Mouse (Mus musculus) C2C12 (cell line): Measurements from ENCODE around the gene Gimap7. TPM values are rescaled to one million over a fixed set of nuclear protein-coding genes. Genes with fewer than 3 reads are reported as not detected.

Experiments
- H3K27me3 ChIP-seq: one replicate; pipeline ENCODE4 v1.6.1; 2011; ENCODE audit not compliant: control insufficient read depth, insufficient read depth, insufficient read length
- H3K36me3 ChIP-seq: one replicate; pipeline ENCODE4 v1.6.1; 2011; ENCODE audit not compliant: control insufficient read depth, insufficient read depth
- H3K4me3 ChIP-seq: one replicate; pipeline ENCODE4 v1.5.1; 2011; ENCODE audit warnings: mild to moderate bottlenecking, control low read depth; ENCODE audit not compliant: poor library complexity, insufficient read depth, severe bottlenecking
- H3K79me2 ChIP-seq: one replicate; pipeline ENCODE4 v1.6.1; 2011; ENCODE audit not compliant: control insufficient read depth, insufficient read depth
- H3K79me3 ChIP-seq: one replicate; pipeline ENCODE4 v1.6.1; 2011; ENCODE audit warnings: low read depth, control low read depth
- H3ac ChIP-seq: one replicate; pipeline ENCODE3; 2011; ENCODE audit warnings: low read depth; ENCODE audit not compliant: control insufficient read depth, insufficient read length
- CEBPB ChIP-seq: IDR thresholded peaks from one replicate; pipeline ENCODE4 v1.6.1; 2011; ENCODE audit warnings: low read depth, mild to moderate bottlenecking, control low read depth, moderate library complexity
- CTCF ChIP-seq: IDR thresholded peaks from one replicate; pipeline ENCODE4 v1.5.1; 2011; ENCODE audit not compliant: control insufficient read depth, insufficient read depth, insufficient read length
- FOSL1 ChIP-seq: IDR thresholded peaks from one replicate; pipeline ENCODE4 v1.8.0; 2011; ENCODE audit warnings: mild to moderate bottlenecking, low read length; ENCODE audit not compliant: poor library complexity, insufficient read depth, severe bottlenecking
- MAX ChIP-seq: IDR thresholded peaks from one replicate; pipeline ENCODE4 v1.6.1; 2011; ENCODE audit warnings: mild to moderate bottlenecking, control low read depth
- MYOD1 ChIP-seq: IDR thresholded peaks from one replicate; pipeline ENCODE4 v1.6.1; 2011; ENCODE audit warnings: low read depth; ENCODE audit not compliant: control insufficient read depth, insufficient read length
- MYOG ChIP-seq: IDR thresholded peaks from one replicate; pipeline ENCODE4 v1.6.1; 2011; ENCODE audit not compliant: control insufficient read depth, insufficient read length; ENCODE audit errors: extremely low read depth
- USF1 ChIP-seq: IDR thresholded peaks from one replicate; pipeline ENCODE4 v1.6.1; 2011; ENCODE audit warnings: low read depth, mild to moderate bottlenecking, control low read depth, moderate library complexity
- polyA plus RNA-seq: library from polyadenylated mRNA; unstranded; fragments of >200 nt; fragmentation: generic; extraction: Trizol; gene quantifications from one replicate; pipeline ENCODE4 v1.2.1, GENCODE M21; 2012; ENCODE audit warnings: missing spikeins

Gimap7 gene
- polyA plus RNA-seq, 1 experiment = not detected

- TF ChIP-seq MYOD1 (no peak), CEBPB (no peak), CTCF (no peak), MAX (no peak), FOSL1 (no peak), MYOG (no peak), USF1 (no peak)
- no peaks in the 10 kb centered on the region for H3K79me2 ChIP-seq
- H3K27me3 ChIP-seq = no peaks in the 10 kb centered on the region
- H3K4me3 ChIP-seq = no peak overlapping the region
- no peaks in the 10 kb centered on the region for H3K79me3 ChIP-seq
- H3ac ChIP-seq = no peak overlapping the region
- no peaks in the 10 kb centered on the region for H3K36me3 ChIP-seq
Observed at GRCm38 (mm10) chr6:48698066-48698856, 20.2 kb upstream of the Gimap7 start.

GRCm38 (mm10) chr6:48698888-48699287 is 19.5 kb upstream of the Gimap7 start:
- TF ChIP-seq USF1 = no peak
- TF ChIP-seq FOSL1 = no peak
- TF ChIP-seq MYOG = no peak
- no peak for TF ChIP-seq MAX
- no peak for TF ChIP-seq CTCF
- TF ChIP-seq MYOD1 = no peak
- no peak for TF ChIP-seq CEBPB
- Histone ChIP-seq H3ac (no peak overlapping the region), H3K79me3 (no peaks in the 10 kb centered on the region), H3K36me3 (no peaks in the 10 kb centered on the region), H3K4me3 (no peak overlapping the region), H3K79me2 (no peaks in the 10 kb centered on the region), H3K27me3 (no peaks in the 10 kb centered on the region)

DNA sequence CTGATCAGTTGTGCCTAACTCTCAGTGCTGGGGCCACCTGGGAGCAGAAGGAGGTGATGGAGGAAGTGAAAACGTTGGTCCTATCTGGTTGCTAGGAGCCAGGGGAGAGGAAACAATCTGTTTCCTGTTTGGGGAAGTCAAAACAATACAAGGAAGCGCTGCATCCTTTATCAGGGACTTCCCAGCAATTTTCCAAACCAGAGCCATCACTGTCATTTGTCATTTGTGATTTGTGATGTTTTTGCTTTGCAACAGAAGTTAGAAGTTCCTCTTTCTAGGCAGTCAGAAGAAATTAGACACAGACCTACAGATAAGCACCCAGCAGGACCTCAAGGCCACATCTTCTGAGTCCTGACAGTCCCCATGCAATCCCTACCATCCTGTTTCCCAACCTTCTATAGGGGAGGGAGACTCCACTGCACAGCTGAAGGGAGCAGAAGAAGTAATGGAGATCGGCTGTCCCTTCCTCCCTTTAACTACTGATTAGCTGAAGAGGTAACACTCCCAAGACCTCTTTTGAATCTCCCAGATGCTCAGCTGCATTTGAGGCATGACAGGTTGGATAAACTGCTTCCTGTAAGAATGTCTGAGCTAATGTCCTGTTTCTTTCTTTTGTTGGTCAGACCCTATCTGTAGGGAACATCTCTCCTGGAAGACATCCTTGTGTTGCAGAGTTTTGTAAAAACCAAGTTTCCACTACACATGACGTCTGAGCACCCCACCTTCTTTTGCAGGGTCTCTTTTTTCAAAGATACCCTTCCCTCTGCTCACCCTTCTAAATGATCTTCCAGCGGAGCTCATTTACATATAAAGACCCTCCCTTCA is 18.0 kb upstream of the Gimap7 start:
- H3K27me3 ChIP-seq = no peaks in the 10 kb centered on the region
- TF ChIP-seq CTCF (no peak), MAX (no peak), FOSL1 (no peak), MYOG (no peak), MYOD1 (no peak), CEBPB (no peak), USF1 (no peak)

DNA sequence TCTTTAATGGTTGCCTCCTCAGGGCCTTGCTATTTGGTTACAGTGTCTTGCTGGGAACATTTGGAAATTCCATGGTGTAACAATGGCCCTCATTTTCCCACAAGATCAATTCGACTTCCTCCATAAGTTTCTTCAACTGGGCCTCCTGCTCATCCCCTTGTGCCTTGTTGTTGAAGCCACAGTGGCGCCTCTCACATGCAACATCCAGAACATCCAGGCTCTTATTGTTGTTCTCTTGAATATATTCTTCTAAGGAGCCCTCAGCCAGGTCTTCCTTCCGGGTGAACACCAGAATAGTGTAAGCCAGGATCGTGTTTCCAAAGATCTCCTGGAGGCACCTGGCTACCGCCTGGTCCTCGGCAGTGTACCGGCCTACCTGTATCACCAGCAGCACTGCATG is 16.3 kb upstream of the Gimap7 start:
- TF ChIP-seq MAX (no peak), MYOD1 (no peak), CEBPB (no peak), CTCF (no peak), USF1 (no peak), FOSL1 (no peak), MYOG (no peak)
- H3K79me3 ChIP-seq = no peaks in the 10 kb centered on the region
- H3K4me3 ChIP-seq = no peak overlapping the region
- H3ac ChIP-seq = no peak overlapping the region
- H3K36me3 ChIP-seq = no peaks in the 10 kb centered on the region
- H3K27me3 ChIP-seq = no peaks in the 10 kb centered on the region
- H3K79me2 ChIP-seq = no peaks in the 10 kb centered on the region

More for the DNA sequence above, 18.0 kb upstream of the Gimap7 start:
- Histone ChIP-seq H3K4me3 (no peak overlapping the region), H3K79me2 (no peaks in the 10 kb centered on the region), H3ac (no peak overlapping the region), H3K79me3 (no peaks in the 10 kb centered on the region), H3K36me3 (no peaks in the 10 kb centered on the region)

DNA sequence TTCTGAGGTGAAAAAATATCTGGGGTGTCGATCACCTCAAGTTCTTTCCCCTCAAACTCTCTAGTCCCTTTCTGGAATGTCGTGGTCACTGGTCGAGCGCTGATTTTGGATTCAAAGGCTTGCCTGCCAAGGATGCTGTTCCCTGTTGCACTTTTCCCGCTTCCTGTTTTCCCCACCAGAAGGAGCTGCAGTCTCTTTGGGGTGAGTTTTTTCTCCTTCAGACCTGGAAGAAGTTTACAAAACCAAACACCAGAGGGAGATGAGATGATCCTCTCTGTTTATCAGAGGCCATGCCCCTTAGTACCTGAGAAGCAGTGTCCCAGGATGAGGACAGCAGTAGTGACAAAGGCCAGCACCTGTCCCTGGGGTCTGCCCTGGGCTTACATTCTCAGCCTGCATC is 15.8 kb upstream of the Gimap7 start:
- TF ChIP-seq MYOD1 (no peak), MYOG (no peak), MAX (no peak), CEBPB (no peak), FOSL1 (no peak), USF1 (no peak), CTCF (no peak)
- Histone ChIP-seq H3K79me2 (no peaks in the 10 kb centered on the region), H3K36me3 (no peaks in the 10 kb centered on the region), H3K4me3 (no peak overlapping the region), H3ac (no peak overlapping the region), H3K79me3 (no peaks in the 10 kb centered on the region), H3K27me3 (no peaks in the 10 kb centered on the region)
